Mouse (Mus musculus) forebrain, embryonic 13.5 days (tissue): ENCODE data around the gene Marc2. TPM values are rescaled to one million over a fixed set of nuclear protein-coding genes. Genes with fewer than 3 reads are reported as not detected.

Source experiments
- ATAC-seq: fragments of 200-750 bp; cut with Nextera tagmentation; 2 replicates; pipeline ENCODE4 v1.8.0; 2017
- H3K27ac ChIP-seq: fragments of 300-500 bp; sonication (generic); 2 replicates; pipeline ENCODE4 v1.5.1; 2015; ENCODE audit warnings: inconsistent platforms, mild to moderate bottlenecking, moderate library complexity
- H3K27me3 ChIP-seq: fragments of 300-500 bp; sonication (generic); 2 replicates; pipeline ENCODE4 v1.6.1; 2015; ENCODE audit warnings: mild to moderate bottlenecking, inconsistent platforms
- H3K36me3 ChIP-seq: fragments of 300-500 bp; sonication (generic); 2 replicates; pipeline ENCODE4 v1.6.1; 2015; ENCODE audit warnings: mild to moderate bottlenecking, inconsistent platforms; ENCODE audit not compliant: poor library complexity, severe bottlenecking
- H3K4me1 ChIP-seq: fragments of 300-500 bp; sonication (generic); 2 replicates; pipeline ENCODE4 v1.6.1; 2015; ENCODE audit warnings: inconsistent platforms
- H3K4me2 ChIP-seq: fragments of 300-500 bp; sonication (generic); 2 replicates; pipeline ENCODE4 v1.6.1; 2015; ENCODE audit warnings: inconsistent platforms, mild to moderate bottlenecking, moderate library complexity
- H3K4me3 ChIP-seq: fragments of 300-500 bp; sonication (generic); 2 replicates; pipeline ENCODE4 v1.5.1; 2015; ENCODE audit warnings: mild to moderate bottlenecking, inconsistent platforms
- H3K9ac ChIP-seq: fragments of 300-500 bp; sonication (generic); 2 replicates; pipeline ENCODE4 v1.6.1; 2015; ENCODE audit warnings: mild to moderate bottlenecking, inconsistent platforms
- H3K9me3 ChIP-seq: fragments of 300-500 bp; sonication (generic); replicated peaks from 2 replicates; pipeline ENCODE4 v1.6.1; 2016; ENCODE audit warnings: inconsistent platforms
- WGBS: fragments of 180-500 bp; shearing (Covaris S2); methylation state at CpG from one replicate; pipeline ENCODE4 v1.1.7; 2015; 5-methylcytosine and 5-hydroxymethylcytosine counted together
- microRNA counts: library from miRNA; unstranded; fragments of <30 nt; microRNA quantifications from one replicate; lab custom pipeline; 2016
- microRNA-seq: library from miRNA; unstranded; fragments of <30 nt; microRNA quantifications from one replicate; pipeline ENCODE4, GENCODE M21; 2016
- polyA plus RNA-seq: library from polyadenylated mRNA; unstranded; fragments of >200 nt; fragmentation: Nextera tagmentation; extraction: Ambion mirVana; gene quantifications from 2 replicates; pipeline ENCODE4 v1.2.1, GENCODE M21; 2015

The Marc2 gene
- polyA plus RNA-seq, 1 experiment from 2014 or later: 103 TPM

- H3K4me1 ChIP-seq: no peaks in the 10 kb centered on the region
- ATAC-seq: no peak
Measured at GRCm38 (mm10) chr1:184763866-184764265, 82.4 kb downstream of the Marc2 start.

More at GRCm38 (mm10) chr1:184763866-184764265, 82.4 kb downstream of the Marc2 start:
- H3K36me3 ChIP-seq: no peaks in the 10 kb centered on the region
- H3K9ac ChIP-seq: no peak overlapping the region
- no peaks in the 10 kb centered on the region for H3K27me3 ChIP-seq
- no peak overlapping the region for H3K27ac ChIP-seq
- H3K9me3 ChIP-seq: no peaks in the 10 kb centered on the region
- no peak overlapping the region for H3K4me3 ChIP-seq
- WGBS: 51% methylated on average over 3 of the region's 3 CpGs
- no peak overlapping the region for H3K4me2 ChIP-seq

MicroRNAs within 50 kb of the gene (microRNA counts, 519-probe panel; counts per million panel counts)
- microRNA mmu-miR-1981 (lab: Ali Mortazavi, UCI): 4,396 counts per million, percentile 82 among the panel's probes with 10 or more counts

Small RNAs within 50 kb of the gene (microRNA-seq; reads per million reads assigned to microRNA genes)
- gene Mir1981: 63.3 reads per million, percentile 45 among the genes with 10 or more reads in this experiment

Other genes starting within 250 kb of the Marc2 start
- 1.5 and 1.7 TPM in 2 replicates for gene Hlx, start 113.8 kb downstream of the Marc2 start, polyA plus RNA-seq
- 0.22 TPM in 1 of 2 replicates, not detected in the other for gene Marc1, start 35.1 kb downstream of the Marc2 start, polyA plus RNA-seq
- gene C130074G19Rik, start 36.8 kb upstream of the Marc2 start, polyA plus RNA-seq: 0.89 and 1.0 TPM in 2 replicates
- 10.1 and 10.8 TPM in 2 replicates for gene Mark1, start 153.1 kb upstream of the Marc2 start, polyA plus RNA-seq